Mouse (Mus musculus): ENCODE measurements at regions not wholly inside any gene's neighbourhood (a gene's known extent, or its start where the extent isn't known, plus 50 kb on each side); places are given as distances from the start of the nearest gene placed in this dataset.

GRCm38 (mm10) chr16:72239631-72240030, 68.5 kb upstream of the Robo1 start:
- no peak for TF ChIP-seq CTCF (IDR thresholded peaks at IDR 0.05)
- TF ChIP-seq EP300 (IDR thresholded peaks at IDR 0.05): no peak

Data from lung, postnatal 0 days (tissue).